Mouse (Mus musculus) ES-Bruce4 (cell line): ENCODE measurements around the gene Fam160b1. TPM values are rescaled to one million over a fixed set of nuclear protein-coding genes. Genes with fewer than 3 reads are reported as not detected.

Experiments
- H3K27ac ChIP-seq: 2 replicates; pipeline ENCODE4 v1.5.1; 2012; ENCODE audit warnings: low read length, inconsistent platforms; ENCODE audit not compliant: insufficient read depth
- H3K27me3 ChIP-seq: 2 replicates; pipeline ENCODE4 v1.6.1; 2012; ENCODE audit warnings: mild to moderate bottlenecking, low read length, inconsistent platforms; ENCODE audit not compliant: control insufficient read depth, poor library complexity, insufficient read depth, severe bottlenecking
- H3K36me3 ChIP-seq: 2 replicates; pipeline ENCODE4 v1.6.1; 2012; ENCODE audit warnings: inconsistent platforms, mild to moderate bottlenecking, low read length, moderate library complexity; ENCODE audit not compliant: control insufficient read depth, poor library complexity, insufficient read depth, severe bottlenecking
- H3K4me1 ChIP-seq: one replicate; pipeline ENCODE4 v1.8.1; 2011; ENCODE audit warnings: low read length; ENCODE audit not compliant: control insufficient read depth, insufficient read depth
- H3K4me3 ChIP-seq: 2 replicates; pipeline ENCODE4 v1.5.1; 2011; ENCODE audit warnings: low read depth, mild to moderate bottlenecking, low read length
- H3K9ac ChIP-seq: 2 replicates; pipeline ENCODE4 v1.6.1; 2012; ENCODE audit warnings: low read depth, mild to moderate bottlenecking, inconsistent platforms; ENCODE audit not compliant: poor library complexity, severe bottlenecking
- H3K9me3 ChIP-seq: replicated peaks from 2 replicates; pipeline ENCODE4 v1.6.1; 2012; ENCODE audit warnings: mild to moderate bottlenecking, low read length, inconsistent platforms; ENCODE audit not compliant: control insufficient read depth, poor library complexity, insufficient read depth, severe bottlenecking
- CTCF ChIP-seq: IDR thresholded peaks from one replicate; pipeline ENCODE4 v1.8.1; 2011; ENCODE audit warnings: low read depth, low read length
- EP300 ChIP-seq: IDR thresholded peaks from 2 replicates; pipeline ENCODE4 v1.6.1; 2011; ENCODE audit warnings: low read depth, low read length; ENCODE audit not compliant: insufficient read depth
- POLR2A ChIP-seq: IDR thresholded peaks from one replicate; pipeline ENCODE4 v1.8.1; 2011; ENCODE audit warnings: low read length; ENCODE audit not compliant: insufficient read depth
- polyA plus RNA-seq: library from polyadenylated mRNA; stranded (reverse); fragments of >200 nt; gene quantifications from 2 replicates; pipeline ENCODE4 v1.2.4, GENCODE M21; 2011; ENCODE audit warnings: low read depth; ENCODE audit not compliant: missing spikeins, insufficient read depth, insufficient read length

The Fam160b1 gene
- polyA plus RNA-seq, 1 experiment, result 26.1 TPM

DNA sequence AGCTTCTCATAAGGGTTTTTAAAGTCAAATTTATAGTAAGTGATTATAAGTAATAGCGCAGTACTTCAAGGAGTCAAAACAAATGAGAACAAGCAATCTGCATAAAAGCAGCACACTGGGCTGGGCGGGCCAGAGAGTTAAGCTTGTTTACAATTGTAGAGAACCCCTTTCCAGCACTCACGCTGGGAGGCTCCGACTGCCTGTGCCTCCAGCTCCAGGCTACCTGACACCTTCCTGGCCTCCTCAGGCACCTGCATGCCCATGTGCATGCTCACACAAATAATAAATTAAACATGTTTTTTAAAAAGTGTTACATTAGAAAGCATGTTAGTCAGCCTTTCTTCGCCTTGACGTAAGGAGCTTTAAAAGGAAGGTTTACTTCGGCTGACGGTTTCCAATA, 25.3 kb upstream of the Fam160b1 start:
- no peak overlapping the region for H3K27ac ChIP-seq
- peak; percentile 83; the same call in 1 of the 2 replicates for TF ChIP-seq EP300
- TF ChIP-seq CTCF, result no peak
- TF ChIP-seq POLR2A, result no peak
- H3K27me3 ChIP-seq, result no peaks in the 10 kb centered on the region
- H3K4me1 ChIP-seq, result no peaks in the 10 kb centered on the region
- H3K36me3 ChIP-seq, result no peaks in the 10 kb centered on the region
- H3K9ac ChIP-seq, result no peak overlapping the region
- no peaks in the 10 kb centered on the region for H3K9me3 ChIP-seq
- 0 out of 2 replicates have a peak overlapping the region, but pooled peaks have one; percentile 9 for H3K4me3 ChIP-seq

GRCm38 (mm10) chr19:57339281-57339864, 21.1 kb upstream of the Fam160b1 start:
- Histone ChIP-seq H3K4me3 (no peak overlapping the region), H3K36me3 (no peaks in the 10 kb centered on the region), H3K9me3 (no peaks in the 10 kb centered on the region), H3K27ac (no peak overlapping the region), H3K27me3 (no peaks in the 10 kb centered on the region), H3K9ac (no peak overlapping the region), H3K4me1 (no peaks in the 10 kb centered on the region)
- TF ChIP-seq POLR2A (no peak), CTCF (no peak), EP300 (no peak)

- H3K36me3 ChIP-seq, result no peaks in the 10 kb centered on the region
- no peaks in the 10 kb centered on the region; the same call in 1 of the 2 replicates for H3K9me3 ChIP-seq
- H3K4me1 ChIP-seq, result no peaks in the 10 kb centered on the region
- TF ChIP-seq POLR2A (no peak), CTCF (no peak), EP300 (no peak)
- no peak overlapping the region for H3K27ac ChIP-seq
- no peak overlapping the region for H3K4me3 ChIP-seq
- no peaks in the 10 kb centered on the region for H3K27me3 ChIP-seq
- H3K9ac ChIP-seq, result no peak overlapping the region
These were observed 19.4 kb upstream of the Fam160b1 start for GRCm38 (mm10) chr19:57340900-57341742.

DNA sequence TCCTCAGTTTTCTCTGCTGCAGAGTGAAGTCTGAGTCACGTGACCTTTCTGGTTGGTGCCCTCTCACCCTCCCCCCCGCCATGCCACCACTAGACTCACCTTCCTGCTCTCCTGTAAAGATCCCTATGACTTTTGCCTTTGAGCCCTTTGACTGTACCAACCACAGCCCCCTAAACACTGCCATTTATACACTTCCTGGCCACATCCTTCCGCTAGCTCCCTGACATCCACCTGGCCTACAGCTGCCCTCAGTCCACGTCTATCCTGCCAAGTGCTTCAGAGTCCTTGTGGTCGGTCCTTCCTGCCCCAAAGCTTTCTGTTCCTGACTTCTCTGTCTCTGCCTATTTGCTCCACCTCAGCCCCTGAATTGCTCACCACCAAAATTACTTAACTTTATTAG, 16.6 kb upstream of the Fam160b1 start:
- no peak overlapping the region for H3K4me3 ChIP-seq
- no peaks in the 10 kb centered on the region; the same call in 1 of the 2 replicates for H3K9me3 ChIP-seq
- TF ChIP-seq POLR2A (no peak), CTCF (no peak), EP300 (no peak)
- no peaks in the 10 kb centered on the region for H3K36me3 ChIP-seq
- H3K27me3 ChIP-seq, result no peaks in the 10 kb centered on the region
- no peak overlapping the region for H3K9ac ChIP-seq
- no peaks in the 10 kb centered on the region for H3K4me1 ChIP-seq
- H3K27ac ChIP-seq, result no peak overlapping the region

DNA sequence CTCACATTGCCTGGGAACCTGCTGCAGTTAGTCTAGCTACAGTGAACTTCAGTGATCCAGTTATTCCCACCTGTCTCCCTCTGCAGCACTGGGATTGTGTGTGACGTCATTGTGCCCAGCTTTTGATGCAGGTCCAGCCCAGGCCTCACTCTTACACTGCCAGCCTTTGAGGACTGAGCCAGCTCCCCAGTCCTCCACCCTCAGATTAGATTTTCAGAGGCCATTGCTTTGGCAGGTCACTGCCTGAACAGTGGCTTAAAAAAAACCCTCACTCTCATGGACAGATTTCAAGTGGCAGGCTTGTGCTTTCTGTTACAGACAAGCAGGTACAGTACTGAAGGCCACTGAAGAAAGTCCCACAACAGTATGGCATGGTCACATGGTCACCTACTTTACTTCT, 15.8 kb upstream of the Fam160b1 start:
- Histone ChIP-seq H3K9ac (no peak overlapping the region), H3K27ac (no peak overlapping the region)

GRCm38 (mm10) chr19:57349096-57349495, 11.4 kb upstream of the Fam160b1 start:
- no peak overlapping the region for H3K9ac ChIP-seq
- no peak for TF ChIP-seq CTCF
- TF ChIP-seq EP300, result no peak
- no peak for TF ChIP-seq POLR2A

More for the DNA sequence above, 15.8 kb upstream of the Fam160b1 start:
- Histone ChIP-seq H3K4me3 (no peak overlapping the region), H3K9me3 (no peaks in the 10 kb centered on the region; the same call in 1 of the 2 replicates), H3K4me1 (no peaks in the 10 kb centered on the region), H3K36me3 (no peaks in the 10 kb centered on the region), H3K27me3 (no peaks in the 10 kb centered on the region)
- TF ChIP-seq CTCF, result no peak

More at GRCm38 (mm10) chr19:57349096-57349495, 11.4 kb upstream of the Fam160b1 start:
- no peaks in the 10 kb centered on the region for H3K36me3 ChIP-seq
- H3K27me3 ChIP-seq, result no peaks in the 10 kb centered on the region
- H3K4me3 ChIP-seq, result no peak overlapping the region
- no peak overlapping the region for H3K27ac ChIP-seq
- H3K9me3 ChIP-seq, result no peaks in the 10 kb centered on the region; the same call in 1 of the 2 replicates
- peaks cover 3% of the 10 kb centered on the region for H3K4me1 ChIP-seq
